Mouse (Mus musculus): ENCODE results near the gene Dcdc2b. TPM values are rescaled to one million over a fixed set of nuclear protein-coding genes. Genes with fewer than 3 reads are reported as not detected.

Dcdc2b gene
- total and polyA plus RNA-seq, 2 experiments from 2014 or later = 0.82 to 2.7 TPM

GRCm38 (mm10) chr4:129645204-129645603 is 31.1 kb upstream of the Dcdc2b start:
- ATAC-seq (ENCODE audit: low FRiP score) (no peak), DNase-seq (ENCODE audit: low spot score) (no peak)
- no peak for TF ChIP-seq CTCF (IDR thresholded peaks at IDR 0.05)
- Histone ChIP-seq H3K9ac (replicated peaks; ENCODE audit: low read length, poor library complexity, severe bottlenecking) (no peak overlapping the region), H3K4me1 (ENCODE audit: insufficient read depth, low read length) (no peaks in the 10 kb centered on the region), H3K27me3 (ENCODE audit: insufficient read depth, low read length) (no peaks in the 10 kb centered on the region), H3K4me3 (ENCODE audit: low read depth, low read length) (no peak overlapping the region), H3K4me2 (ENCODE audit: low read depth, low read length, poor library complexity, severe bottlenecking) (no peak overlapping the region), H3K9me3 (ENCODE audit: low read length) (no peaks in the 10 kb centered on the region), H3K36me3 (ENCODE audit: insufficient read depth, low read length) (peaks cover 45% of the 10 kb centered on the region), H3K27ac (ENCODE audit: low read depth, low read length) (no peak overlapping the region)
- WGBS = 95% methylated on average over 6 of the region's 6 CpGs

- Histone ChIP-seq H3K4me2 (ENCODE audit: low read depth, low read length, poor library complexity, severe bottlenecking) (no peak overlapping the region; the same call in 1 of the 2 replicates), H3K27ac (ENCODE audit: low read depth, low read length) (no peak overlapping the region), H3K4me1 (ENCODE audit: insufficient read depth, low read length) (peaks cover 13% of the 10 kb centered on the region), H3K27me3 (ENCODE audit: insufficient read depth, low read length) (no peaks in the 10 kb centered on the region), H3K4me3 (ENCODE audit: low read depth, low read length) (no peak overlapping the region), H3K9me3 (ENCODE audit: low read length) (no peaks in the 10 kb centered on the region), H3K36me3 (ENCODE audit: insufficient read depth, low read length) (peaks cover 20% of the 10 kb centered on the region), H3K9ac (replicated peaks; ENCODE audit: low read length, poor library complexity, severe bottlenecking) (no peak overlapping the region)
- no peak for TF ChIP-seq CTCF (IDR thresholded peaks at IDR 0.05)
- WGBS = 53% methylated on average over 5 of the region's 5 CpGs
- no peak for ATAC-seq (ENCODE audit: low FRiP score)
- no peak for DNase-seq (ENCODE audit: low spot score)
Observed at GRCm38 (mm10) chr4:129641756-129642155, 27.7 kb upstream of the Dcdc2b start.

DNA sequence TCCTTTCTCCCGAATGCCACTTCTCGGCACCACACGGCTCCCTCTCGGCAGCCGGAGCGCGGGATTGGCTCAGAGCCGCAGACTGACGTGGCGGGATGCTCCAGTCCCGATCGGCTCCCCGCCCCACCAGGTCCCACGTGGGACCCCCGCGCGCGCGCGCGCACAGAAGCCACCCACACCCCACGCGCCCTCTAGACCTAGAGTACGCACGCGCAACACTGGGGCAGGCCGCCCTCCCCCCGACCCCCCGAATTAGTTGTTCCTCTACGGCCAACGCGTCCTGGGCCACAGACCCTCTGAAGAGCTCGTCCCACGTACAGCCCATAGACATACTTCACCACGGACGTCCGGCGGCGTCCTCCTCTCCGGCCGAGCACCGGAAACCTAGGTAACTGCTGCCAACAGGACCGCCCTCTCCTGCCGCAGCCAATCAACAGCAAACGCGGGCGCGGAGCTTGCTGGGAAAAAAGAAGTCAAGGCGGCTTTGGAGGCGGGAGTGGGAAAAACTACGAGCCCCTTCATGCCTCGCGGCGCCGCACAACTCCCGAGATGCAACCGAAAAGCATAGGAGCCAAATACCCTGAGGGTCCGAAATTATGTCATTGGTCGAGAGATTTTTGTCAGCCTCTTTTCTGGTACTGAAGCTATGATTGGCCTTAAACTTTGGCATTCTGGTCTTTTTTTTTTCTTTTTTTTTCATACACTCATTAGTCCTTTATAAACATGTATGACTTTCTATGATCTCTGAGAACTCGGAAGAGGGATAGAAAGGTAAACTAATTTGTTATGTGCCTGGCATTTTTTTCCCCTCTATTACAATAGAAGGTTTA is 26.8 kb upstream of the Dcdc2b start, which contains the start of gene Txlna:
TSS of gene Txlna (minus strand) at position 428 of the 830 bp plus-strand sequence.
- peak; percentile 99 for DNase-seq (ENCODE audit: low spot score)
- ATAC-seq (ENCODE audit: low FRiP score) = peak; percentile 96
- TF ChIP-seq CTCF (IDR thresholded peaks at IDR 0.05) = no peak
- Histone ChIP-seq H3K27me3 (ENCODE audit: insufficient read depth, low read length) (no peaks in the 10 kb centered on the region), H3K9ac (replicated peaks; ENCODE audit: low read length, poor library complexity, severe bottlenecking) (peak within 1 kb of the TSS; percentile 69), H3K27ac (ENCODE audit: low read depth, low read length) (peak within 1 kb of the TSS; percentile 89), H3K4me3 (ENCODE audit: low read depth, low read length) (peak within 1 kb of the TSS; percentile 54), H3K9me3 (ENCODE audit: low read length) (no peaks in the 10 kb centered on the region), H3K4me2 (ENCODE audit: low read depth, low read length, poor library complexity, severe bottlenecking) (peak within 1 kb of the TSS; percentile 87), H3K36me3 (ENCODE audit: insufficient read depth, low read length) (peaks cover 26% of the 10 kb centered on the region), H3K4me1 (ENCODE audit: insufficient read depth, low read length) (peaks cover 13% of the 10 kb centered on the region)
- WGBS = under 1% methylated on average over 47 of the region's 60 CpGs

GRCm38 (mm10) chr4:129640101-129640637 is 26.1 kb upstream of the Dcdc2b start:
- WGBS = 4% methylated on average over 17 of the region's 17 CpGs
- H3K27me3 ChIP-seq (ENCODE audit: insufficient read depth, low read length) = no peaks in the 10 kb centered on the region
- ATAC-seq (ENCODE audit: low FRiP score) = no peak
- peak overlapping the region; percentile 89 for H3K27ac ChIP-seq (ENCODE audit: low read depth, low read length)
- H3K9me3 ChIP-seq (ENCODE audit: low read length) = no peaks in the 10 kb centered on the region
- peaks cover 13% of the 10 kb centered on the region for H3K4me1 ChIP-seq (ENCODE audit: insufficient read depth, low read length)
- H3K9ac ChIP-seq (replicated peaks; ENCODE audit: low read length, poor library complexity, severe bottlenecking) = peak overlapping the region; percentile 69
- peak overlapping the region; percentile 54 for H3K4me3 ChIP-seq (ENCODE audit: low read depth, low read length)
- DNase-seq (ENCODE audit: low spot score) = peak; percentile 25
- TF ChIP-seq CTCF (IDR thresholded peaks at IDR 0.05) = no peak
- H3K4me2 ChIP-seq (ENCODE audit: low read depth, low read length, poor library complexity, severe bottlenecking) = peak overlapping the region; percentile 87
- peaks cover 21% of the 10 kb centered on the region for H3K36me3 ChIP-seq (ENCODE audit: insufficient read depth, low read length)

GRCm38 (mm10) chr4:129639221-129639620 is 25.2 kb upstream of the Dcdc2b start:
- H3K4me3 ChIP-seq (ENCODE audit: low read depth, low read length) = no peak overlapping the region
- 82% methylated on average over 15 of the region's 15 CpGs for WGBS

GRCm38 (mm10) chr4:129633852-129634251 is 19.8 kb upstream of the Dcdc2b start:
- H3K4me1 ChIP-seq (ENCODE audit: insufficient read depth, low read length) = peaks cover 2% of the 10 kb centered on the region; the same call in 1 of the 2 replicates
- peaks cover 61% of the 10 kb centered on the region for H3K36me3 ChIP-seq (ENCODE audit: insufficient read depth, low read length)
- no peaks in the 10 kb centered on the region for H3K9me3 ChIP-seq (ENCODE audit: low read length)
- TF ChIP-seq CTCF (IDR thresholded peaks at IDR 0.05) = no peak
- no peak overlapping the region for H3K9ac ChIP-seq (replicated peaks; ENCODE audit: low read length, poor library complexity, severe bottlenecking)
- 96% methylated on average over 6 of the region's 6 CpGs for WGBS
- no peak overlapping the region for H3K4me3 ChIP-seq (ENCODE audit: low read depth, low read length)
- H3K27ac ChIP-seq (ENCODE audit: low read depth, low read length) = no peak overlapping the region
- no peak overlapping the region for H3K4me2 ChIP-seq (ENCODE audit: low read depth, low read length, poor library complexity, severe bottlenecking)
- H3K27me3 ChIP-seq (ENCODE audit: insufficient read depth, low read length) = no peaks in the 10 kb centered on the region
- no peak for ATAC-seq (ENCODE audit: low FRiP score)
- DNase-seq (ENCODE audit: low spot score) = no peak

More at GRCm38 (mm10) chr4:129639221-129639620, 25.2 kb upstream of the Dcdc2b start:
- Histone ChIP-seq H3K27me3 (ENCODE audit: insufficient read depth, low read length) (no peaks in the 10 kb centered on the region), H3K9ac (replicated peaks; ENCODE audit: low read length, poor library complexity, severe bottlenecking) (peak overlapping the region; percentile 69), H3K27ac (ENCODE audit: low read depth, low read length) (no peak overlapping the region), H3K36me3 (ENCODE audit: insufficient read depth, low read length) (peaks cover 20% of the 10 kb centered on the region), H3K9me3 (ENCODE audit: low read length) (no peaks in the 10 kb centered on the region), H3K4me2 (ENCODE audit: low read depth, low read length, poor library complexity, severe bottlenecking) (peak overlapping the region; percentile 87), H3K4me1 (ENCODE audit: insufficient read depth, low read length) (peaks cover 13% of the 10 kb centered on the region)
- ATAC-seq (ENCODE audit: low FRiP score) = no peak
- TF ChIP-seq CTCF (IDR thresholded peaks at IDR 0.05) = no peak
- no peak for DNase-seq (ENCODE audit: low spot score)

Measured in midbrain, postnatal 0 days (tissue).